Mouse (Mus musculus): ENCODE measurements around the gene Dusp12.

DNA sequence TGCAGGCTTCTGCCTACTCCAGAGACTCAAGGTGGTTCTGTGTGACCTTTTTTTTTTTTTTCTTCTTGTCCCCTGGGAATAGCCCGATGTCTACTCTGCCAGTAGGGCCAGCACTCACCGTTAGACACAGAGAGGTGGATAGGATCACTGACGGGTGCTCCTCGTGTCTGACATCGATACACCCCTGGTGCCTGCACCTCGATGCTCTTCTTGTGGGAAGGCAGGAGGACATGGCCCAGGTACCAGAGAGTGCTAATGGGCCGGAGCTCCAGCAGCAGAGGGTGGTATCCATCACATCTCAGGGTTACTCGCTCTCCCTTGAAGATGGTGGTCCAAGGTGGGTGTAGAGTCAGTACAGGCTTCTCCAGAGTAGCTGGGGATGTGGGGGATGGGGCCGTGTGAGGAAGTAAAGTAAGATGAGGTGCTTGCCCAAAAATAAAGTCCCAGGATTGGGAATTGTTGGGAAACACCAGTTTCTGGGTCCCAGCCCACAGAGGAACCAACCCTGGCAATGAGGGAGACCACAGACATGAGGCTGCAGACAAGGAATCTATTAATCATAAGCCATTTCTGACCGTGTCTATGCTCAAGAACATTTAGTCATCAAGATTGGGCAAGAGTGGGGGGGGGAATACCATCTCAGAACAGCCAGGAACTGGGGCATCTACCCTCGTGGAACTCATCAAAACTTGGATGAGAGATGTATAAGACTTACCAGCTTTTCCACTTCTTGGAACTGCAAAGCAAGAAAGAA is 26.7 kb upstream of the Dusp12 start:
- TF ChIP-seq USF1 (IDR thresholded peaks at IDR 0.05; ENCODE audit: low read depth) = no peak
- no peak for TF ChIP-seq CTCF (IDR thresholded peaks at IDR 0.05; ENCODE audit: control insufficient read depth, insufficient read depth, insufficient read length)
- no peak for TF ChIP-seq MAX (IDR thresholded peaks at IDR 0.05)
- TF ChIP-seq MYOD1 (IDR thresholded peaks at IDR 0.05; ENCODE audit: control insufficient read depth, insufficient read length, low read depth) = no peak
- no peak for TF ChIP-seq MYOG (IDR thresholded peaks at IDR 0.05; ENCODE audit: control insufficient read depth, extremely low read depth, insufficient read length)
- peak; percentile 97 for TF ChIP-seq CEBPB (IDR thresholded peaks at IDR 0.05; ENCODE audit: low read depth)
- TF ChIP-seq FOSL1 (IDR thresholded peaks at IDR 0.05; ENCODE audit: insufficient read depth, low read length, poor library complexity, severe bottlenecking) = peak; percentile 35

Data from C2C12 (cell line).